Mouse (Mus musculus): ENCODE results near the gene Coq8b.

The Coq8b gene

DNA sequence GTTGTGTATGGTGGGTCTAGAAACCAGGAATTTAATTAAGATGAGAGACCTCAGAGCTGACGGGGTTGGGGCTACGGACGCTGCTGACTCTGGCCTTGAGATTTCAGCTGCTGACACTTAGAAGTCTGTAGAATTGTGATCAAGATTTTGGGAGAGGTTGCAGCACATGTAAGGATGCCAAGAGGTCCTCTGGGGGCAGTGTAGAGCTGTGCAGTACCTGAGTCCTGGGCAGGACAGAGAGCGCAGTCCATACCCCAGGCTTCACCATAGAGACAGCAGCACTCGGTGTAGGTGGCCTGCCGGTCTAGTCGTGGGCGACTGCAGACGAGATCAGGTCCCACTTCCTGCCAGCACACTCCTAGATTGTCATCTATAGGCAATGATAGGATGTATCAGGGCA, 74.7 kb downstream of the Coq8b start:
- DNase-seq (ENCODE audit: low spot score): no peak
